Mouse (Mus musculus) B cell, adult 2 months (primary cell): ENCODE results near the gene Myadm.
"Not testable (repeated sequence)": the region's sequence is repeated elsewhere in the genome, so short reads cannot be mapped to it uniquely, and the experiment has no call there.

Source experiments
- DNase-seq, 2 experiments: peaks; one replicate each; pipeline ENCODE4 v3.0.0; 2022

Myadm gene

GRCm38 (mm10) chr7:3288976-3289970, at the start of gene Myadm, which contains the start of gene Prkcg:
Myadm (plus strand) TSS chr7:3289080.
Prkcg (plus strand) TSS chr7:3289179.
- peak; percentile 87 to 88 for DNase-seq

- no peak for DNase-seq
Measured at GRCm38 (mm10) chr7:3239193-3239592, 49.7 kb upstream of the Myadm start.

- DNase-seq = no peak
Measured at GRCm38 (mm10) chr7:3260701-3261100, 28.2 kb upstream of the Myadm start.

GRCm38 (mm10) chr7:3261446-3261845, 27.4 kb upstream of the Myadm start:
- DNase-seq = no peak

- DNase-seq = peak; percentile 60 to 61
Measured at GRCm38 (mm10) chr7:3262789-3263188, 26.1 kb upstream of the Myadm start.

- DNase-seq = no peak
Measured at GRCm38 (mm10) chr7:3264390-3265022, 24.4 kb upstream of the Myadm start.

GRCm38 (mm10) chr7:3265311-3265710, 23.6 kb upstream of the Myadm start:
- no peak for DNase-seq

- no peak for DNase-seq
Measured at GRCm38 (mm10) chr7:3267261-3267660, 21.6 kb upstream of the Myadm start.

- no peak for DNase-seq
Measured at GRCm38 (mm10) chr7:3267888-3268287, 21.0 kb upstream of the Myadm start.

- DNase-seq = no peak
Measured at GRCm38 (mm10) chr7:3268291-3268690, 20.6 kb upstream of the Myadm start.

GRCm38 (mm10) chr7:3272206-3272605, 16.7 kb upstream of the Myadm start:
- no peak for DNase-seq

- no peak for DNase-seq
Measured at GRCm38 (mm10) chr7:3275455-3276170, 13.3 kb upstream of the Myadm start.

- not testable (repeated sequence) for DNase-seq
Measured at GRCm38 (mm10) chr7:3276781-3277180, 12.1 kb upstream of the Myadm start.

GRCm38 (mm10) chr7:3280080-3280653, 8.7 kb upstream of the Myadm start:
- DNase-seq = no peak

GRCm38 (mm10) chr7:3280654-3281153, 8.2 kb upstream of the Myadm start:
- DNase-seq = no peak

GRCm38 (mm10) chr7:3281741-3282140, 7.1 kb upstream of the Myadm start:
- DNase-seq = no peak

GRCm38 (mm10) chr7:3283081-3283875, 5.6 kb upstream of the Myadm start:
- no peak for DNase-seq

- no peak for DNase-seq
Measured at GRCm38 (mm10) chr7:3284604-3285003, 4.3 kb upstream of the Myadm start.

- DNase-seq = peak; percentile 34 to 48
Measured at GRCm38 (mm10) chr7:3286036-3286435, 2.8 kb upstream of the Myadm start.

GRCm38 (mm10) chr7:3287186-3287585, 1.7 kb upstream of the Myadm start:
- no peak for DNase-seq

GRCm38 (mm10) chr7:3290257-3291033, 1.6 kb downstream of the Myadm start:
- peak; percentile 99 for DNase-seq
